Mouse (Mus musculus): ENCODE results near the gene Olfr653. TPM values are rescaled to one million over a fixed set of nuclear protein-coding genes. Genes with fewer than 3 reads are reported as not detected.

The Olfr653 gene
- polyA plus RNA-seq, 1 experiment from 2014 or later = not detected

Other genes starting within 250 kb of the Olfr653 start
- not detected in 2 replicates for gene Trim34b, start 247.8 kb upstream of the Olfr653 start, polyA plus RNA-seq (2015; fragmentation: Nextera tagmentation; extraction: Ambion mirVana)
- 1.5 and 2.0 TPM in 2 replicates for gene Trim12c, start 224.0 kb upstream of the Olfr653 start, polyA plus RNA-seq (2015; fragmentation: Nextera tagmentation; extraction: Ambion mirVana)
- 0.05 TPM in 1 of 2 replicates, not detected in the other for gene Trim30b, start 207.4 kb upstream of the Olfr653 start, polyA plus RNA-seq (2015; fragmentation: Nextera tagmentation; extraction: Ambion mirVana)
- 0.15 and 0.19 TPM in 2 replicates for gene Trim30c, start 176.5 kb upstream of the Olfr653 start, polyA plus RNA-seq (2015; fragmentation: Nextera tagmentation; extraction: Ambion mirVana)
- 0.80 and 0.92 TPM in 2 replicates for gene Trim30a, start 112.1 kb upstream of the Olfr653 start, polyA plus RNA-seq (2015; fragmentation: Nextera tagmentation; extraction: Ambion mirVana)
- 0.45 and 0.50 TPM in 2 replicates for gene Trim30d, start 69.5 kb upstream of the Olfr653 start, polyA plus RNA-seq (2015; fragmentation: Nextera tagmentation; extraction: Ambion mirVana)
- gene Olfr651, start 27.2 kb upstream of the Olfr653 start, polyA plus RNA-seq (2015; fragmentation: Nextera tagmentation; extraction: Ambion mirVana) = not detected in 2 replicates
- 0.04 TPM in 1 of 2 replicates, not detected in the other for gene Olfr652, start 16.4 kb upstream of the Olfr653 start, polyA plus RNA-seq (2015; fragmentation: Nextera tagmentation; extraction: Ambion mirVana)
- not detected in 2 replicates for gene Olfr654, start 9.7 kb downstream of the Olfr653 start, polyA plus RNA-seq (2015; fragmentation: Nextera tagmentation; extraction: Ambion mirVana)
- not detected in 2 replicates for gene Olfr655, start 24.5 kb downstream of the Olfr653 start, polyA plus RNA-seq (2015; fragmentation: Nextera tagmentation; extraction: Ambion mirVana)
- not detected in 2 replicates for gene Olfr656, start 36.6 kb downstream of the Olfr653 start, polyA plus RNA-seq (2015; fragmentation: Nextera tagmentation; extraction: Ambion mirVana)
- gene Olfr657, start 47.5 kb downstream of the Olfr653 start, polyA plus RNA-seq (2015; fragmentation: Nextera tagmentation; extraction: Ambion mirVana) = not detected in 2 replicates
- gene Olfr658, start 70.0 kb downstream of the Olfr653 start, polyA plus RNA-seq (2015; fragmentation: Nextera tagmentation; extraction: Ambion mirVana) = 0.10 and 0.11 TPM in 2 replicates
- not detected in 2 replicates for gene Olfr659, start 89.4 kb downstream of the Olfr653 start, polyA plus RNA-seq (2015; fragmentation: Nextera tagmentation; extraction: Ambion mirVana)
- not detected in 2 replicates for gene Olfr661, start 109.2 kb downstream of the Olfr653 start, polyA plus RNA-seq (2015; fragmentation: Nextera tagmentation; extraction: Ambion mirVana)
- gene Usp17le, start 200.2 kb downstream of the Olfr653 start, polyA plus RNA-seq (2015; fragmentation: Nextera tagmentation; extraction: Ambion mirVana) = not detected in 2 replicates